Mouse (Mus musculus) WW6 (cell line): ENCODE results near the gene Pdcd1lg2.

Experiments used
- DNase-seq: peaks from one replicate; pipeline ENCODE4 v3.0.0-alpha.2; 2013; ENCODE audit warnings: low read depth, low spot score

Gene Pdcd1lg2

DNA sequence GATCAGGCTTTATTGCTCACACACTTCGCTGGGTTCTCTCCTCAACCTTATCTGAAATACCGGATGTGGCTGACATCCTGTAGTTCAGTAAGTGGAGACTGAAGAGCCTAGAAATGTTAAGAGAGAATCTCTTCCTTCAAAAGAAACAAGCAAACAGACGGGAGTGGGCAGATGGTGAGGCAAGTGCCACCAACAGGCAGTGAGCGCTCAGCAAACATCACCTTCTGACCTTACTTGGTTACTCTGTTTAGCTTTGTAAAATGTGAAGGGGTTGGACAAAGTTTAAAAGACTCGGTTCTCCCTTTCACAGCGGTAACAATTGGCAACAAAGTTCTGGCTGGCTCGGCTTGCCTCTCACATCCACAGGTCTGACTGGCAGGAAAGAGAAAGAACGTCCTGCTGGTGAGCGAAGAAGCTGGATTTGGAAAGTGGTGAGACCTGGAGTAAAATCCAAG is 8.0 kb downstream of the Pdcd1lg2 start:
- no peak for DNase-seq

DNA sequence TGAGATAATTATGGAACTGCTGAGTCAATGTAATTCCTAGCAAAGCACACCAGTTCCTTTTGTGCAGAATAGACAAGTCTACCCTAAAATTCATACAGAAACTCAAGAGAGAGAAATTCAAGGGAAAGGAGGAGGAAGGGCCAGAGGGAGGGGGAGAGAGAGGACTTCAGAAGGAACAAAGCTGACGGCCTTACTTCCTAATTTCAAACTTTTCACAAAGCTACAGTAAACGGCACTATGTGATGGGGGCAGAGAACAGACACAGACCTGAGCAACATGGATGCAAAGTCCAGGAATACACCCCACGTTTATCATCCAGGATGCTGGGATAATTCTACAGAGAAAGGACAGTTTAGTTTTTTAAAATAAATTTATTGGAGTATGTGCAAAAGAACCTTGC is 8.8 kb downstream of the Pdcd1lg2 start:
- DNase-seq, result no peak

DNA sequence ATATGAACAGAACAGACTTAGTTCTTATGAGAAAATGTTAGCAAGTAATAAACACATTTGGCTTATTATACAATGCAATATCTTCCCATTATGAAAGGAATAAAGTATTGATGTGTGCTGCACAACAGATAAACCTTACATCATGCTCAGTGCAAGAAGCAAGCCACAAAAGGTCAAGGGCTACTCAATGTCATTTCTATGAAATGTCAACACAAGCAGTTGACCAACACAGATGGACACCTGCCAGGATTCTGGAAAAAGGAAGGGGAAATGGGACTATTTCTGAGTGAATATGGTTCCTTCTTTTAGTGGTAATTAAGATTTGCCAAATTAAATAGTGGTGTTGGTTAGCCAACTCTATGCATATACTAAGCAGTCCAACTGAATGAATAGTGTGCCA is 9.2 kb downstream of the Pdcd1lg2 start:
- DNase-seq, result no peak

DNA sequence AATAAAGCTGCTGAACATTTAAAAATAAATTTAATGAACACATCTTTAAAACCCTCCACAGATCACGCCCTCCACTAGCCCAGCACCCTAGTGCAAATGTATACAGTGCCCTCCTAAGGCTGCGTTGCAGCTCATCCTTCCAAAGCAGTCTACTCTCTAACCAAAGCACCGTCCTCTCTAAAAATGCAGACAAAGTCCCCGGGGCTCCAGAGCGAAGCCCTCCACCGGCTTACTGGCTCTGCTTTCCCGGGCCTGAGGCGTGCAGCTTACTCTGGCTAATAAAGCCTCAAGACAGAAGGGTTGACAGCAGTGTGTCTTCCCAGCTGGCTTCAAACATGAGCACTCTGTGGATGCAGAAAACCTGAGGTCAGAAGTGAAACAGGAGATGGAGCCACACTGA is 9.7 kb downstream of the Pdcd1lg2 start:
- no peak for DNase-seq

DNA sequence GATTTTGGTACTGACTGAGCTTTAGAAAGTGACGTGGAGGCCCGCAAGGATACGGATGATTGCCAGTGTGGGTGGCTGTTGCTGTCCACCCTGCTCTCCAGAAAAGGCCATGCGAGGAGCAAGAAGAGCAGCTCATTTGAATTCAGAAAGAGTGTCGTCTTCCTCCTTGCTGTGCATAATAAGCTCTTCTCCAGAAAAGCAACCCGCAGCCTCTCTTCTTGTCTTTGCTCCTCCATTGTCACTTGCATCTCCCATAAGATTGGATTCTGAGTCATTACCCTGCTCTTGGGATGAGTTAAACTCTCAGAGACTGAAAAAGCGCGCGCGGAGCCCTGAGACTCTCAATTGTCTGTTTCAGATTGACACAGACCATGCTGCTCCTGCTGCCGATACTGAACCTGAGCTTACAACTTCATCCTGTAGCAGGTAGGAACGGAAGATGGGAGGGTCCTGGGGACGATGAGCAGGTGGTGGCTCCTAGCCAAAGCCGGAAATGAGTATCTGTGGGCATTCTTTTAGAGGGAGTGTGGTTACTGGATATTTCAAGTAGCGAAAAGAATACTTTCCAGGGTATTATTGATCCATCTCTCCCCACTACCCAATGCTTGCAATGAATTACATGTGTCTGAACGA is 11.4 kb downstream of the Pdcd1lg2 start:
- no peak for DNase-seq

DNA sequence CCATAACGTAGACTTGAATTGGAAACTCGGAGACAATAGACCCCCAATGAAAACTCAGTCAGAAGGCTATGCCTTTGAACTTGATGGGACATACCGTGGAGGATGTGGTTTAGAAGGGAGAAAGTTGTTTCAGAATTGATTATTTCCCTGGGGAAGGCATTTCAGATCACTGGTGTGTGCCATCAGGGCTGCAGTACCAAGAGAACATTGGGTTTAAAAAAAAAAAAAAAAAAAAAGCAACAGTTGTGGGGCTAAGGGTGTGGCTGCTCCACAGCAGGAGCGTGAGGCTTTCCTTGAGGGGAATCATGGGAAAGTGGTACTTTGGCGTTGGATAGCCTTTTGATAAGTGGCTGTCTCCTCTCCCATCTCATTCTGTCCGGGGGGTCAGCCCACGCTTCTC is 12.1 kb downstream of the Pdcd1lg2 start:
- no peak for DNase-seq

DNA sequence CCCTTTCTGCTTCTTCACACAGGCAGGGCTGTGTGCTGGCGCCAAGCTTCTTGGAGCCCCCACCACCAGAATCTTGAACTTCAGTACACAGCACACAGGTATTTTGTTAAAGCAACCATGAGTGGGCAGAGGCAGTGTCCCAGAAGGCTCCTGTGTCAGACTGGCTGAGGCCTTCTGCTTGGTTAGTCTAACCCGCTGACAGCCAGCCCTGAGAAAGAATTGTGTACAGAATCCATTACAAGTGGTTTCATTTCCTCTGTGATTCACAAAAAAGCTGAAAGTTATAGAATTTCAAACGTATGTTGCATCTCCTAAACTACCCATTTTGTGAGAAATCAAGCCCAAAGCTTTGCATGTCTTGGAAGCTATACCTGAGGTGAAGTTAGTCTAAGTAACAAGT is 19.8 kb downstream of the Pdcd1lg2 start:
- DNase-seq, result no peak

DNA sequence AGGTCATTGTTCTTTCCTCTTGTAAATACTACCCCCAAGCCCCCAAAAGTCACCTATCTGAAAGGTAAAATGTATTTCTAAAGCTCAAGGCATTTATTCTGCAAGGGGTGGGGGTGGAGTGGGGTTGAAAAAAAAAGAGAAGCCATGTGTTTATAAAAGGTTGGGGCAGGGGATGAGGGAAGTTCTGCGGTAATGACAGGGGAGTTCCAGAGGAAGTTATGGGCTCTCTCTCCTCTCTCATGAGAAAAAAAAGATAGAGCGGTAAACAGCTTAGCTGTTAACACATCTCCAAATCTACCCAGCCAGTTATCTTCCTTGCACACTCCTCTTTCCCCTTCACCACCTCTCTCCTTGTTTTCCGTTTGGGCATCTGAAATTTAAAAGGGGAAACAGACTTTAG is 20.2 kb downstream of the Pdcd1lg2 start:
- DNase-seq, result no peak

DNA sequence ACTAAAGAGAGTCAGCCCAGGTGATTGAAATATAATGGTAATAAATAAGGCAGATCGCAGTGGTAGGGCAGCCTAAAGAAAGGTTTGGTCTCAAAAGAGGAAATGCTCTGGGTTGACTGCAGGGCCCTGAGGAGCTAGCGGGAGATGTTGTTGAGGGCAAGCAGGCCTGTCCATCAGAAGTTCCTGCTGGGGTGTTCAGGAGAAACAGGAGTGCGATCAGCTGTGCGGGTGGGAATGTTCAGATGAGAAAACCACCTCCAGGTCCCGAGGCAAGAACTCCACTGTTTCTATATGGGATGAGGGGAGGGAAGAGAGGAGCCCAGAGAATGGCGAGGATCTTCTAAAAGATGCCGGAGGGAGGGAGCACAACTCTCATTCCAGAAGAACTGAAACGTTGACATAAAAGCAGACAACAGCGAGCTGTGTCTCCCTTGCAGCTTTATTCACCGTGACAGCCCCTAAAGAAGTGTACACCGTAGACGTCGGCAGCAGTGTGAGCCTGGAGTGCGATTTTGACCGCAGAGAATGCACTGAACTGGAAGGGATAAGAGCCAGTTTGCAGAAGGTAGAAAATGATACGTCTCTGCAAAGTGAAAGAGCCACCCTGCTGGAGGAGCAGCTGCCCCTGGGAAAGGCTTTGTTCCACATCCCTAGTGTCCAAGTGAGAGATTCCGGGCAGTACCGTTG is 26.2 kb downstream of the Pdcd1lg2 start:
- no peak for DNase-seq

DNA sequence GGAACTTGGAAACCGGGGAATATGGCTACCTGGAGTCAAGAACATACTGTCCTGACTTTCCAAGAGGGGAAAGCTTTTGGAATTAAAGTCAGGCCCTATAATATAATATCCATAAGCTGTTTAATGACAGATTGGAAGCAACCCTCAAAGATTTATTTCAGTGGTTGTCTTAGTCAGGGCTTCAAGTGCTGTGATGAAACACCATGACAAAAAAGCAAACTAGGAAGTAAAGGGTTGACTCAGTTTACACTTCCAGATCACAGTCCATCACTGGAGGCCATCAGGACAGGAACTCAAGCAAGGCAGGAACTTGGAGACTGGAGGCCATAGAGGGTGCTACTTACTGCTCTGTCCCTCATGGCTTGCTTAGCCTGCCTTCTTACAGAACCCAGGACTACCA is 27.1 kb downstream of the Pdcd1lg2 start:
- DNase-seq, result no peak

DNA sequence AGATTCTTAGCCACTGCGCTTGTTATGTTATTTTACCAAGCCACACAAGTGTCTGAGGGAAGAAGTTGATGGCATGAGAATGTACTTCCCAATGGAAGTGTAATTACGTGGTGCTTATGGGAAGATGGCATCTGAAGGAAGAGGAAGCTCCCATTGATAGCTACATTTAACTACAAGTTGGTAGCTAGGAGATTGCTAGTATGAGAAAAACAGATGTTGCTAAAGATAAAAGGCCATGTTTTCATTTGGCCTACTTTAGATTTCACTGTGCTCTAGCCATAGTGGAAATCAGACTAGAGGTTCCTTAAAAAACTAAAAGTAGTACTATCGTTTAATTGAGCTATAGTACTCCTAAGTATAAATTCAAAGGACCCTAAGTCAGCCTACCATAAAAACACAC is 28.5 kb downstream of the Pdcd1lg2 start:
- no peak for DNase-seq

DNA sequence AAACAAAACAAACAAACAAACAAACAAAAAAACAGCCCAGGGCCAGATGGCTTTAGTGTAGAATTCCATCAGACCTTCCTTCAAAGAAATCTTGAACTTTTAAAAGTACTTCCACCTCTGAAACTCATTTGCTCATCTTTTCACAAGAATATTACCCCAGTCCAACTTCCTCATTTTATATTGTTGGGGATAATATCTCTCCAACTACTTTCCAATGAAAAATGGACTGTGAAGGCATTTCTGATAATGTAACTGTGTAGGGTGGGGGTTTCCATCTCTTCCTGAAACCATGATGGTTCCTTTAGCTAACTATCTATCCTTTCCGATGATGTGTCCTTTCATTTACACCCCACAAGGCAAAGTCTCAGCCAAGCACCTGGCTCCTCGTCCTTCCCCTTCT is 31.8 kb downstream of the Pdcd1lg2 start:
- no peak for DNase-seq

DNA sequence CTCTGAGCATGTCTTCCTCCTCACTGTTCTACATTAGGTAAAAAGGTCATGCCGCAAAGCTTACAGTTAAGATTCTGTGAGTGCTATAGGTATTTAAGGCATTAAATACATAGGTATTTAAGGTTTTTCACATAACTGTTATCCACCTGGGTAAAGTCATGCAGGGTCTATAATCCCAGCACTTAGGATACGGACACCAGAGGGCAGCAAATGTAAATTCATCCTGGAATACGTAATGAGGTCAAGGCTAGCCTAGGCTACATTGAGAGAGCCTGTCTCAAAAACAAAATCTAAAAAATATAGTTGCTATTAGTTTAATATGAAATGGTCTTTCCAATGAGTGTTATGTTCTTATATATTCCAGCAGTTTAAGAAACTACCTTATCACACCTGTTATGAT is 33.6 kb downstream of the Pdcd1lg2 start:
- no peak for DNase-seq

DNA sequence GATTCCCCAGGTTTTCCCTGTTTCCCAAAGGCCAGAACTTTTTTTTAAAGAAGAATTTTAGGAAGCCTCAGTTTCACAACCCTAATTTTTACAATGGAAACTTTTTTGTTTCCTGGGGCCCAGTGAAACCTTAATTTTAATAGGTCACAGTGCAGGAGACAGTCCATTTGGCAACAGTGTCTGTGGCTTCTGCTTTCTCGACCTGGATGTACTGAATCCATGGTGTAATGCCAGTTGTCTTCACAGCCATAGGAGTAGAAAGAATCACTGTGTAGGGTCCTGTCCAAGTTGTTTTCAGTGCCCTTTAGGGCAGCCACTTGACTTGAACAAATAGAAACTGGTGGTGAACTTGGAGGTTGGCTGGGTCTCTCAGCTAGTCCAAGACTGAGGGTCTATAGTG is 37.7 kb downstream of the Pdcd1lg2 start:
- no peak for DNase-seq

DNA sequence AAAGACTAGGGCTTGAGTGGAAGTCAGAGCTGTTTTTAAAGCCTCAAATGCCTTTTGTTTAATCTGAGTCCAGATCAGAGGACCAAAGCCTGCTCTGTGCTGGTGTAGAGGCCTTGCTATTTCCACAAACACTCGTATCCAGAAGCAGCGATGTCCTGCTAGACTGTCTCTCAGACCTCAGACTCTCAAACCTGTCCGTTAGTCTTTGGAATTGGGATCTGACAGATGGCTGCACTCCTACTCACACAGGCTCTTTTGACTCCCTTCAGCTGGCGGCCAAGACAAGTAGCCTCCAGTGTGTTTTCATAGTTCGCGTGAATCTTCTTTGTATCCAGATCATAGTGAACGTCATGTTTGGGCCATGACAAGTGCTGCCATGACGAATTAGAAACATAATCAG is 39.7 kb downstream of the Pdcd1lg2 start:
- DNase-seq, result no peak

DNA sequence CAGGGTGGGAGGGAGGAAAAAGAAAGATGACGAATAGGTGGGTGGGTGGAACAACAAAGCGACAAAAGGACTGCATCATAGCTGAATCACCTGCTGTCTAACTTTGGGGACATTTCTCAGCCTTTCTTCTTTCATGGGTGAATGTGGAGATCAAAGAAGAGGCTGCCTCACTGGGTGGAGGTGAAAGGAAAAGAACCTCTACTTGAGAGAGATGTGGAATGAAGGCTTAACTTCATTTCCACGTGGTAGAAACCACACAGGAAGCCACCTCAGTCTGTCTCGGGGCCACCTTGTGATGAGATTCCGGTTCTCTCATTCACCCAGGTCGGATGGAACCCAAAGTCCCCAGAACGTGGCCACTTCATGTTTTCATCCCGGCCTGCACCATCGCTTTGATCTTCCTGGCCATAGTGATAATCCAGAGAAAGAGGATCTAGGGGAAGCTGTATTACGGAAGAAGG is 43.5 kb downstream of the Pdcd1lg2 start:
- DNase-seq, result no peak

DNA sequence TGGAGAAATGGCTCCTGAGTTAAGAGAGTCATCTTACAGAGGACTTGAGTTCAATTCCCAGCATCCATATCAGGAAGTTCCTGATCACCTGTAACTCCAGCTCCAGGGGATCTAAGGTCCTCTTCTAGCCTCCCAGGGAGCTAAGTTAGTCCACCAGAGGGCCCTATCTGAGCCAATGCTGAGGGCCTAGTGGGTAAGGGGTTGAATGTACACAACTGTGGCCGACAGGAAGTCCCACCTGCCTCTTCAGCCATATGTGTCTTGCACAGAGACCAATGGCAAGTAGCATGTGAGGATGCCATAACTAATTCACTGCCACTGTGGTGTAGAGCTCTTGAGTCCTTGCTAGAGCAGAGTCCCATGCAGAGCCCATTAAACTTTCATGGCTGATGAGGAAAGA is 44.4 kb downstream of the Pdcd1lg2 start:
- no peak for DNase-seq

DNA sequence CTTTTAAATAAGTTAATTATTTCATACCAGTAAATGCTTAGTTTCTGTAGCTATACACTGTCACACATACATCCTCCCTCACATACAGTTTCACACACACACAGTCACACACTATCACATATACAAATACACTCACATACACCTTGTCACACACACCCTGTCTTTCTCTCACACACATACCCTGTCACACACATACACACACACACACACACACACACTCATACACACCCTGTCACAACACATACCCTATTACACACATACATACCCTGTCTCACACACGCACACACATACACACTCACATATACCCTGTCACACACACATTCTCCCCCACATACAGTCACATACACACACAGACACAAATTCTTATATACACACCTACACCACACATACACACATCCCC is 47.3 kb downstream of the Pdcd1lg2 start:
- DNase-seq, result no peak

DNA sequence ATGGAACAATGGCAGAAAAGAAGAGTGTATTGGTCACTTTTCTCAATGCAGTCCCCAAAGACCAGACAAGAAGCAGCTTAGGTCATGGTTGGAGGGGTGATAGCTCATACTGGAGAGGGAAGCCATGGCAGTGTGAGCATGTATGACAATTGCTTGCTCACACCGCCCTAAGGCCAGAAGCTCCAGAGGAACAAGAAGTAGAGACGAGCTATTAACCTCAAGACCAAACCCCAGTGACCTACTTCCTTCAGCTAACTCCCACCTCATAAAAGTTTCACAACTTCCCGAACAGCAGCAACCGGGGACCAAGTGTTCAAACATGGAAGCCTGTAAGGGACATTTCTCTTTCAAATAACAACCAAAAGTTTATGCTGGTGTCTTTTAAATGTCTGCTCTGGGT is 51.7 kb downstream of the Pdcd1lg2 start:
- DNase-seq, result no peak

DNA sequence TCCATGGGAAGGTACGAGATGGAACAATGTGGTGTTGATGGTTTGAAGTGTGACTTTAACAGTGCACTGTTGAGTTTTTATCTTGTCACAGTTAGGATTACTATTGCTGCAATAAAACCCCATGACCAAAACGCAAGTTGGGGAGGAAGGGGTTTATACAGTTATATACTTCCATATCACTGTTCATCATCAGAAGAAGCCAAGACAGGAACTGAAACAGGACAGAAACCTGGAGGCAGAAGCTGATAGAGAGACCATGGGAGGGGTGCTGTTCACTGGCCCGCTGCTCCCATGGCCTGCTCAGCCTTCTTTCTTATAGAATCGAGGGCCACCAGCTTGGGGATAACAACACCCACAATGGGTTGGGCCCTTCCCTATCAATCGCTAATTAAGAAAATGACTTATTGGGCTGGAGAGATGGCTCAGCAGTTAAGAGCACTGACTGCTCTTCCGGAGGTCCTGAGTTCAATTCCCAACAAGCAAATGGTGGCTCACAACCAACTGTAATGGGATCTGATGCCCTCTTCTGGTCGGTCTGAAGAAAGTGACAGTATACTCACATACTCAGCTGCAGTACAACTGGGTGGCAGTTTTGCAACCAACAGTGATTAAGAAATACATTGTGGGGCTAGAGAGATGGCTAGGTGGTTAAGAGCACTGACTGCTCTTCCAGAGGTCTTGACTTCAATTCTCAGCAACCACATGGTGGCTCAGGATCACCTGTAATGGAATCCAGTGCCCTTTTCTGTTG is 53.1 kb downstream of the Pdcd1lg2 start:
- no peak for DNase-seq

DNA sequence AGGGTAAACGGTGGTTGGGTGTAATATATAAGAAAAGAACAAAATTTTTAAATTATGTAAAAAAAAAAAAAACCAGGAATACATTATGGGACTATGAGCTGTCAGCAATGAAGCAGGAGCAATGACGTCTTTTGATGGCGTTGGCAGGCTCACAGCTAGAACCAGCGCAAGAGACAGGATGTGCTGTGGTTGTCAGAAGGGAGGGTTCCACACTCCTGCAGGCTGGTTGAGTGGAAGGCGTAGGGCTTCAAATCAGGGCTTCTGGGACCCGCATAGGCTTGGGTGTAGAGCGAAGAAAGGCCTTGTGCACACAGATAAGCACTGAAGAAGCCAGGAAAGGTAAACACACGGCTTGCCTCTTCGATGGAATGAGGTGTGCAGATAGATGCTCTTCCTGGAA is 56.1 kb downstream of the Pdcd1lg2 start:
- no peak for DNase-seq

DNA sequence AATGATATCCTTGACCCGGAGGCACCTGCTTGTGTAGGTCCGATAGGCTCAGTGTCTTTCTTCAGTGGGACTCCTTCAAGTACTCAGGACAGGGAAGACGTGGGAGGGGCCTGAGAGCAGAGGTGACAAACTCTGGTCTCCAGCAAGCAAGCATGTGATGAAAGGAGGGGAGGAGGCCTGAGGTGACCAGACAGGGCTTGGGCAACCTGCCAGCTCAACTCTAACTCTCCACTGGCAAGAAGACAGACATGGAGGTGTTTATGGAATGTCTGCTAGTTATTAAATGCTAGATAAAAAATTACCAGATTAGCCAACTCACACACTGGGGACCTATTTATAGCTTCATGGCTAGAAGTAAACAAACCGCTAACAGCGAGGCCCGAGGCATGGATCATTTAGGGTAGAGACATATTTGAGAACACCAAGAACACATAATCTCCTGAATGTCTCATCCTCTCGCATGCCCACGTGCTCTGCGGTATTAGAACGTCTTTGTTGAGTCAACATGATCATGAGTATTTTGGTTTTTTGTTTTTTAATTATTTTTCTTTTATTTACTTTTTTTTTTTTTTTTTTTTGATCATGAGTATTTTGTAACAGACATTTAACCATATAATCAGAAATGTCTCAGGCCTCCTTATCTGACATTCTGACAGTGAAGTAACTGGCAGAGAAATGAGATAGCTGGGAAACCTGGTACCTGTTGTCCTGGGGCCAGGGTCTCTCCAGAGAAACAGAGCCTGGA is 58.4 kb downstream of the Pdcd1lg2 start:
- DNase-seq, result no peak
